ENCODE assay signal across 19 mouse cellular contexts in genomic region chr17:82252362-82252761, GRCm38 (mm10).
"Had no signal": no experiment of that assay in that cellular context is flagged by ENCODE, and none has a peak within 500 bp of the region (broad histone marks: within the 10 kb centered on the region; RNA-seq: fewer than 3 reads in every experiment).

No protein-coding gene starts in this region.

- H3K4me1 ChIP-seq: lung, embryonic 15.5 days; megakaryocyte, embryonic 14.5 days; midbrain, embryonic 13.5 days; midbrain, embryonic 15.5 days; neural tube, embryonic 12.5 days had no signal

- DNase-seq: lung, adult 2 months; lung, postnatal 14 days; lung, postnatal 36 days; retina, postnatal 1 day; right cerebral cortex, adult 18-20 months; right cerebral cortex, postnatal 25 days; right cerebral cortex, postnatal 4 days; spleen, adult 18-20 months; thymus, adult 2 months; thymus, postnatal 25 days; thymus, postnatal 4 days had no signal

- H3K36me3 ChIP-seq: lung, embryonic 15.5 days; midbrain, embryonic 13.5 days; midbrain, embryonic 15.5 days; neural tube, embryonic 12.5 days had no signal

- H3K4me3 ChIP-seq: lung, embryonic 15.5 days; megakaryocyte, embryonic 14.5 days; midbrain, embryonic 13.5 days; midbrain, embryonic 15.5 days; neural tube, embryonic 12.5 days had no signal

- H3K9me3 ChIP-seq: lung, embryonic 15.5 days; megakaryocyte, embryonic 14.5 days; midbrain, embryonic 13.5 days; midbrain, embryonic 15.5 days; neural tube, embryonic 12.5 days had no signal

- H3K4me2 ChIP-seq: lung, embryonic 15.5 days; midbrain, embryonic 11.5 days; midbrain, embryonic 13.5 days; midbrain, embryonic 15.5 days; neural tube, embryonic 12.5 days had no signal

- H3K27me3 ChIP-seq: lung, embryonic 15.5 days; megakaryocyte, embryonic 14.5 days; midbrain, embryonic 13.5 days; midbrain, embryonic 15.5 days; neural tube, embryonic 12.5 days had no signal

- H3K27ac ChIP-seq: lung, embryonic 15.5 days; macrophage; midbrain, embryonic 13.5 days; midbrain, embryonic 15.5 days; neural tube, embryonic 12.5 days had no signal

- ATAC-seq: lung, postnatal 0 days; midbrain, embryonic 13.5 days; midbrain, embryonic 15.5 days had no signal

- H3K9ac ChIP-seq: lung, embryonic 15.5 days; midbrain, embryonic 13.5 days; midbrain, embryonic 15.5 days; neural tube, embryonic 12.5 days had no signal
